Mouse (Mus musculus) midbrain, embryonic 10.5 days (tissue): ENCODE results near the gene Snapc3. TPM values are rescaled to one million over a fixed set of nuclear protein-coding genes. Genes with fewer than 3 reads are reported as not detected.

Experiments used
- DNase-seq: peaks from one replicate; pipeline ENCODE4 v3.0.0-alpha.2; 2017; ENCODE audit warnings: low spot score
- H3K27ac ChIP-seq: fragments of 300-500 bp; sonication (generic); replicated peaks from 2 replicates; pipeline ENCODE4 v1.5.1; 2016; ENCODE audit warnings: mild to moderate bottlenecking
- H3K27me3 ChIP-seq: fragments of 300-500 bp; sonication (generic); 2 replicates; pipeline ENCODE4 v1.6.1; 2016; ENCODE audit warnings: low read depth, mild to moderate bottlenecking; ENCODE audit not compliant: poor library complexity, severe bottlenecking
- H3K36me3 ChIP-seq: fragments of 300-500 bp; sonication (generic); 2 replicates; pipeline ENCODE4 v1.6.1; 2016; ENCODE audit warnings: mild to moderate bottlenecking, moderate library complexity
- H3K4me1 ChIP-seq: fragments of 300-500 bp; sonication (generic); 2 replicates; pipeline ENCODE4 v1.6.1; 2016
- H3K4me3 ChIP-seq: fragments of 300-500 bp; sonication (generic); 2 replicates; pipeline ENCODE4 v1.5.1; 2016; ENCODE audit warnings: mild to moderate bottlenecking, moderate library complexity
- H3K9me3 ChIP-seq: fragments of 300-500 bp; sonication (generic); replicated peaks from 2 replicates; pipeline ENCODE4 v1.6.1; 2016; ENCODE audit warnings: mild to moderate bottlenecking
- WGBS: fragments of 180-500 bp; shearing (Covaris S2); methylation state at CpG from one replicate; pipeline ENCODE4 v1.1.7; 2016; 5-methylcytosine and 5-hydroxymethylcytosine counted together
- polyA plus RNA-seq: library from polyadenylated mRNA; unstranded; fragments of >200 nt; fragmentation: Nextera tagmentation; extraction: Ambion mirVana; gene quantifications from 2 replicates; pipeline ENCODE4 v1.2.1, GENCODE M21; 2016

The Snapc3 gene
- polyA plus RNA-seq, 1 experiment from 2014 or later, result 57.7 TPM

GRCm38 (mm10) chr4:83396996-83397770 lies 20.3 kb upstream of the Snapc3 start:
- DNase-seq, result no peak
- no peak overlapping the region for H3K4me3 ChIP-seq
- H3K4me1 ChIP-seq, result no peaks in the 10 kb centered on the region
- no peaks in the 10 kb centered on the region for H3K36me3 ChIP-seq
- no peaks in the 10 kb centered on the region for H3K9me3 ChIP-seq
- WGBS, result 85% methylated on average over 9 of the region's 9 CpGs
- no peak overlapping the region for H3K27ac ChIP-seq
- no peaks in the 10 kb centered on the region for H3K27me3 ChIP-seq

- H3K27ac ChIP-seq, result no peak overlapping the region
- H3K4me3 ChIP-seq, result no peak overlapping the region
- WGBS, result 81% methylated on average over 2 of the region's 2 CpGs
- peaks cover 7% of the 10 kb centered on the region; the same call in 1 of the 2 replicates for H3K9me3 ChIP-seq
- H3K4me1 ChIP-seq, result no peaks in the 10 kb centered on the region
- H3K27me3 ChIP-seq, result no peaks in the 10 kb centered on the region
- H3K36me3 ChIP-seq, result no peaks in the 10 kb centered on the region
- no peak for DNase-seq
Observed at GRCm38 (mm10) chr4:83398527-83398926, 19.0 kb upstream of the Snapc3 start.

- no peaks in the 10 kb centered on the region for H3K36me3 ChIP-seq
- DNase-seq, result no peak
- peaks cover 9% of the 10 kb centered on the region; the same call in 1 of the 2 replicates for H3K9me3 ChIP-seq
- H3K4me1 ChIP-seq, result no peaks in the 10 kb centered on the region
- H3K27me3 ChIP-seq, result no peaks in the 10 kb centered on the region
- no peak overlapping the region for H3K4me3 ChIP-seq
- no peak overlapping the region for H3K27ac ChIP-seq
- 86% methylated on average over 7 of the region's 7 CpGs for WGBS
Observed at GRCm38 (mm10) chr4:83400691-83401595, 16.6 kb upstream of the Snapc3 start.

- no peak overlapping the region for H3K27ac ChIP-seq
- no peaks in the 10 kb centered on the region for H3K4me1 ChIP-seq
- H3K9me3 ChIP-seq, result peaks cover 9% of the 10 kb centered on the region; the same call in 1 of the 2 replicates
- no peaks in the 10 kb centered on the region for H3K27me3 ChIP-seq
- no peak for DNase-seq
- H3K36me3 ChIP-seq, result no peaks in the 10 kb centered on the region
- H3K4me3 ChIP-seq, result no peak overlapping the region
Observed at GRCm38 (mm10) chr4:83401712-83402111, 15.8 kb upstream of the Snapc3 start.

- peaks cover 24% of the 10 kb centered on the region for H3K9me3 ChIP-seq
- H3K36me3 ChIP-seq, result no peaks in the 10 kb centered on the region
- WGBS, result 95% methylated on average over 6 of the region's 6 CpGs
- no peaks in the 10 kb centered on the region for H3K4me1 ChIP-seq
- no peak overlapping the region for H3K4me3 ChIP-seq
- DNase-seq, result no peak
- H3K27me3 ChIP-seq, result no peaks in the 10 kb centered on the region
- no peak overlapping the region for H3K27ac ChIP-seq
Observed at GRCm38 (mm10) chr4:83407688-83408087, 9.8 kb upstream of the Snapc3 start.

- Histone ChIP-seq H3K9me3 (peaks cover 14% of the 10 kb centered on the region), H3K4me1 (no peaks in the 10 kb centered on the region), H3K27me3 (no peaks in the 10 kb centered on the region), H3K27ac (no peak overlapping the region), H3K36me3 (no peaks in the 10 kb centered on the region), H3K4me3 (no peak overlapping the region)
- 95% methylated on average over 4 of the region's 4 CpGs for WGBS
- no peak for DNase-seq
Observed at GRCm38 (mm10) chr4:83409867-83410505, 7.5 kb upstream of the Snapc3 start.

- H3K9me3 ChIP-seq, result peaks cover 21% of the 10 kb centered on the region
- H3K27ac ChIP-seq, result no peak overlapping the region
- whole genome bisulfite sequencing, result 86% methylated on average over 3 of the region's 3 CpGs
- H3K4me1 ChIP-seq, result peaks cover 6% of the 10 kb centered on the region
- no peak overlapping the region for H3K4me3 ChIP-seq
- H3K27me3 ChIP-seq, result no peaks in the 10 kb centered on the region
- no peak for DNase-seq
- no peaks in the 10 kb centered on the region for H3K36me3 ChIP-seq
Observed at GRCm38 (mm10) chr4:83412060-83412459, 5.5 kb upstream of the Snapc3 start.

GRCm38 (mm10) chr4:83414241-83414824 lies 3.2 kb upstream of the Snapc3 start:
- H3K27me3 ChIP-seq, result no peaks in the 10 kb centered on the region
- no peak overlapping the region for H3K27ac ChIP-seq
- DNase-seq, result no peak
- peaks cover 3% of the 10 kb centered on the region; the same call in 1 of the 2 replicates for H3K36me3 ChIP-seq
- WGBS, result 84% methylated on average over 5 of the region's 5 CpGs
- H3K9me3 ChIP-seq, result peaks cover 6% of the 10 kb centered on the region; the same call in 1 of the 2 replicates
- H3K4me3 ChIP-seq, result no peak overlapping the region
- peaks cover 17% of the 10 kb centered on the region for H3K4me1 ChIP-seq

- WGBS, result under 1% methylated on average over 30 of the region's 30 CpGs
Observed at GRCm38 (mm10) chr4:83417820-83418186, 279 bp downstream of the Snapc3 start.

GRCm38 (mm10) chr4:83418781-83419180 lies 1.3 kb downstream of the Snapc3 start:
- Histone ChIP-seq H3K9me3 (peaks cover 6% of the 10 kb centered on the region; the same call in 1 of the 2 replicates), H3K36me3 (peaks cover 40% of the 10 kb centered on the region), H3K27me3 (no peaks in the 10 kb centered on the region), H3K4me3 (peak overlapping the region; percentile 92), H3K27ac (no peak overlapping the region), H3K4me1 (peaks cover 17% of the 10 kb centered on the region)
- no peak for DNase-seq
- 80% methylated on average over 2 of the region's 2 CpGs for WGBS

More at GRCm38 (mm10) chr4:83417820-83418186, 279 bp downstream of the Snapc3 start:
- no peak for DNase-seq
- Histone ChIP-seq H3K36me3 (peaks cover 30% of the 10 kb centered on the region), H3K4me3 (peak overlapping the region; percentile 92), H3K27me3 (no peaks in the 10 kb centered on the region), H3K27ac (peak overlapping the region; percentile 94), H3K9me3 (peaks cover 6% of the 10 kb centered on the region; the same call in 1 of the 2 replicates), H3K4me1 (peaks cover 17% of the 10 kb centered on the region)

GRCm38 (mm10) chr4:83423641-83424040 lies 6.1 kb downstream of the Snapc3 start:
- Histone ChIP-seq H3K9me3 (no peaks in the 10 kb centered on the region), H3K36me3 (peaks cover 88% of the 10 kb centered on the region), H3K4me1 (peaks cover 7% of the 10 kb centered on the region), H3K27me3 (no peaks in the 10 kb centered on the region), H3K27ac (no peak overlapping the region), H3K4me3 (no peak overlapping the region)
- WGBS, result 96% methylated on average over 6 of the region's 6 CpGs
- DNase-seq, result no peak

- H3K9me3 ChIP-seq, result no peaks in the 10 kb centered on the region
- H3K36me3 ChIP-seq, result peaks cover 92% of the 10 kb centered on the region
- DNase-seq, result no peak
- WGBS, result 98% methylated on average over 4 of the region's 4 CpGs
- H3K4me1 ChIP-seq, result no peaks in the 10 kb centered on the region
- H3K4me3 ChIP-seq, result no peak overlapping the region
- H3K27ac ChIP-seq, result no peak overlapping the region
- no peaks in the 10 kb centered on the region for H3K27me3 ChIP-seq
Observed at GRCm38 (mm10) chr4:83425119-83425518, 7.6 kb downstream of the Snapc3 start.
